Mouse (Mus musculus) midbrain, embryonic 10.5 days (tissue): ENCODE measurements around the gene Nek1. TPM values are rescaled to one million over a fixed set of nuclear protein-coding genes. Genes with fewer than 3 reads are reported as not detected.

Experiments
- DNase-seq: peaks from one replicate; pipeline ENCODE4 v3.0.0-alpha.2; 2017; ENCODE audit warnings: low spot score
- H3K27ac ChIP-seq: fragments of 300-500 bp; sonication (generic); replicated peaks from 2 replicates; pipeline ENCODE4 v1.5.1; 2016; ENCODE audit warnings: mild to moderate bottlenecking
- H3K27me3 ChIP-seq: fragments of 300-500 bp; sonication (generic); 2 replicates; pipeline ENCODE4 v1.6.1; 2016; ENCODE audit warnings: low read depth, mild to moderate bottlenecking; ENCODE audit not compliant: poor library complexity, severe bottlenecking
- H3K36me3 ChIP-seq: fragments of 300-500 bp; sonication (generic); 2 replicates; pipeline ENCODE4 v1.6.1; 2016; ENCODE audit warnings: mild to moderate bottlenecking, moderate library complexity
- H3K4me1 ChIP-seq: fragments of 300-500 bp; sonication (generic); 2 replicates; pipeline ENCODE4 v1.6.1; 2016
- H3K4me3 ChIP-seq: fragments of 300-500 bp; sonication (generic); 2 replicates; pipeline ENCODE4 v1.5.1; 2016; ENCODE audit warnings: mild to moderate bottlenecking, moderate library complexity
- H3K9me3 ChIP-seq: fragments of 300-500 bp; sonication (generic); replicated peaks from 2 replicates; pipeline ENCODE4 v1.6.1; 2016; ENCODE audit warnings: mild to moderate bottlenecking
- WGBS: fragments of 180-500 bp; shearing (Covaris S2); methylation state at CpG from one replicate; pipeline ENCODE4 v1.1.7; 2016; 5-methylcytosine and 5-hydroxymethylcytosine counted together
- polyA plus RNA-seq: library from polyadenylated mRNA; unstranded; fragments of >200 nt; fragmentation: Nextera tagmentation; extraction: Ambion mirVana; gene quantifications from 2 replicates; pipeline ENCODE4 v1.2.1, GENCODE M21; 2016

Gene Nek1
- polyA plus RNA-seq, 1 experiment from 2014 or later: 20.7 TPM

DNA sequence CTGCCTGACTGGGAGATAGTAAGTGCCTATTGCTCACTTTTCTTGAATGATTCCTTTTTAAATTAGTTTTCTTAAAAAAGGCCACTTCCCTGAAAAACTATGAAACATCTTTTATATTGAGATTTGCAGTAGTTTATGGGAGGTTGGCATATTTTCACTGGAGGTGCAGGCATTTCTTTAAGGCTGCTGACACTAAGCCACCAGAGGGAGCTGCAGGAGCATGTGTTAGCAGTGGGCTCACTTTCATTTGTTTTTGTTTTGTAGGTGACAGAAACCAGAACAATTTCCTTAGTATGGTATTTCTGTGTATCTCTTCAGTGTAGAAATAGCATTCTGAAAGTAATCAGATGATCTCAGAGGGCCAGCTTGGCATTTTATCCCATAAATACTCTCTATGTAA lies 49.0 kb downstream of the Nek1 start:
- Histone ChIP-seq H3K9me3 (no peaks in the 10 kb centered on the region), H3K4me3 (no peak overlapping the region), H3K27ac (no peak overlapping the region; the same call in 1 of the 2 replicates), H3K36me3 (peaks cover 14% of the 10 kb centered on the region), H3K4me1 (peaks cover 6% of the 10 kb centered on the region; the same call in 1 of the 2 replicates), H3K27me3 (no peaks in the 10 kb centered on the region)
- peak; percentile 47 for DNase-seq

GRCm38 (mm10) chr8:61043874-61044273 lies 50.9 kb downstream of the Nek1 start:
- H3K4me1 ChIP-seq: peaks cover 6% of the 10 kb centered on the region; the same call in 1 of the 2 replicates
- 79% methylated on average over 4 of the region's 4 CpGs for WGBS

DNA sequence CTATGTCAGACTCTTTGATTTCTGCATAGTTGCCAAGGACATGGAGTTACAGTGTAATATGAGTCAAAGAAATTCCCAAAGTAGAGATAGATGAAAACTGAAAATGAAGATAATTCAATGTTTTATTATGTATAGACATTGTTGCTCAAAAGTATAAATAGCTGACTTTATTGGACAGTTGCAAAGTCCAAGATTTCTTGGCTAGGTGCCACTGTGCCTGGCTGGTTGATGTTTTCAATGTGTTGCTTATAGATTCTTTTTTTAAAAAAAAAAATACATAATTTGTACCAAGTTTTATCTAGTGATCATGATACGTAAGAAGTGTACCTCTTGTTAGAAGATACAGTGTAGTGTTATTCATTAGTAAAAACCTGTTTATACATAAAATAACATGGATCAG lies 53.8 kb downstream of the Nek1 start:
- WGBS: 98% methylated on average over 1 of the region's 1 CpGs

More at GRCm38 (mm10) chr8:61043874-61044273, 50.9 kb downstream of the Nek1 start:
- Histone ChIP-seq H3K27me3 (no peaks in the 10 kb centered on the region), H3K27ac (no peak overlapping the region), H3K9me3 (no peaks in the 10 kb centered on the region), H3K36me3 (no peaks in the 10 kb centered on the region), H3K4me3 (no peak overlapping the region)
- no peak for DNase-seq

DNA sequence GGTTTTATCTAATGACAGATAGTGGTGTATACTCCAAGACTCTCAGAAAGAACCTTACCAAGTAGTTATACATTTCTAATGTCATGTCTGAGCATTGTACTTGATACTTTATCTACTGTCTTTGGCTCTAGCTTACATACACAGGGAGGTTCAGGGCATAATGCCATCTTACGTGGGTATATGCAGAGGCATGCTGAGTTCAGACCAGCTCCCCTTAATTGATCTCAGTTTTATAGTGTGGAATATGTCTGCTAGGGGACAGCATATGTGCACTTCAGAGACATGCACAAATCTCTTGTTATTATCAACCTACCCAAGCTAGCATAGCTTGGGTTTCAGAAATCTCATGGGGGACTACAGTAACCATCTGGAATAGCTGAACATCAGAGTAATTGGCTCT lies 60.0 kb downstream of the Nek1 start:
- DNase-seq: no peak
- Histone ChIP-seq H3K4me1 (no peaks in the 10 kb centered on the region), H3K36me3 (peaks cover 14% of the 10 kb centered on the region), H3K4me3 (no peak overlapping the region), H3K9me3 (no peaks in the 10 kb centered on the region), H3K27me3 (no peaks in the 10 kb centered on the region), H3K27ac (no peak overlapping the region)
- 96% methylated on average over 1 of the region's 1 CpGs for WGBS

More for the DNA sequence above, 53.8 kb downstream of the Nek1 start:
- no peaks in the 10 kb centered on the region for H3K27me3 ChIP-seq
- H3K27ac ChIP-seq: no peak overlapping the region
- H3K36me3 ChIP-seq: peaks cover 9% of the 10 kb centered on the region
- H3K4me3 ChIP-seq: no peak overlapping the region
- no peak for DNase-seq
- no peaks in the 10 kb centered on the region for H3K9me3 ChIP-seq
- no peaks in the 10 kb centered on the region for H3K4me1 ChIP-seq

DNA sequence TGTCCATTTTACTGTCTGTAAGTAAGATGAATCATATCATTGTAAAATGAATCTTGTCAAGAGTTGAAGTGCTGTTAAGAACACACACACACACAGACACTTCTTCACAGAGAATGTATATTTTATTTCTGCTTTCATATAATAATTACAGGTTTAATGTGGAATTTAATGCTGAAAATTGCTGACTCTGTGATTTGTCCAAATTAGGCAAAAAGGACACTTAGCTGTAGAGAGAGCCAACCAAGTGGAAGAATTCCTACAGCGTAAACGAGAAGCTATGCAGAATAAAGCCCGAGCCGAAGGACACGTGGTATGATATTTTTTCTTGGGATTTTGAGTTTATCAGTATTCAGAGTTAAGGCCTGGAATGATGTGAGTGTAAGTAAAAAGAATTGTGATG lies 61.3 kb downstream of the Nek1 start:
- Histone ChIP-seq H3K4me1 (no peaks in the 10 kb centered on the region), H3K27me3 (no peaks in the 10 kb centered on the region), H3K4me3 (no peak overlapping the region), H3K36me3 (peaks cover 14% of the 10 kb centered on the region), H3K9me3 (no peaks in the 10 kb centered on the region), H3K27ac (no peak overlapping the region)
- 94% methylated on average over 5 of the region's 5 CpGs for WGBS
- no peak for DNase-seq

DNA sequence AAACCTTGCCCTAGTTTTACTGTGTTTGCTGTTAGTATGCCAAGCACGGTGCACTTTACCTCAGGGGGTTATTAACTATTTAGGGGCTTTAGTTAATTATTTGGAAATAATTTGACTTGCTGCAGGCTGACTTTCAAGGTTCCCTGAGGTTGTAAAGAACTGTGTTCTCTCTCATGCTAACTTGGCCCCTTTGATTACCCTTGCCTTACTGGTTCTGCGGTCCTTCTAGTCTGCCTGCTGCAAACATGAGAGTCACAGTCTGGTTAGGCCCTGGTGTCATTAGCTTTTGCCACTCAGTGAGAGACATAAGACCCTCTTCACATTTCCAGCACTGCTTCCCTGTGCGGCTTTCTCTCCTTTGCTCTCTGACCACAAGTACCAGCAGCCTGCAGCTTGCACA lies 64.0 kb downstream of the Nek1 start:
- Histone ChIP-seq H3K27ac (no peak overlapping the region), H3K4me3 (no peak overlapping the region), H3K36me3 (peaks cover 5% of the 10 kb centered on the region; the same call in 1 of the 2 replicates), H3K9me3 (no peaks in the 10 kb centered on the region), H3K27me3 (no peaks in the 10 kb centered on the region), H3K4me1 (no peaks in the 10 kb centered on the region)
- DNase-seq: no peak
- WGBS: 83% methylated on average over 3 of the region's 3 CpGs

- H3K4me1 ChIP-seq: no peaks in the 10 kb centered on the region
- no peaks in the 10 kb centered on the region for H3K27me3 ChIP-seq
- H3K27ac ChIP-seq: no peak overlapping the region
- no peaks in the 10 kb centered on the region for H3K9me3 ChIP-seq
- peaks cover 9% of the 10 kb centered on the region; the same call in 1 of the 2 replicates for H3K36me3 ChIP-seq
- DNase-seq: no peak
- H3K4me3 ChIP-seq: no peak overlapping the region
These were observed 66.1 kb downstream of the Nek1 start for GRCm38 (mm10) chr8:61059143-61059542.

DNA sequence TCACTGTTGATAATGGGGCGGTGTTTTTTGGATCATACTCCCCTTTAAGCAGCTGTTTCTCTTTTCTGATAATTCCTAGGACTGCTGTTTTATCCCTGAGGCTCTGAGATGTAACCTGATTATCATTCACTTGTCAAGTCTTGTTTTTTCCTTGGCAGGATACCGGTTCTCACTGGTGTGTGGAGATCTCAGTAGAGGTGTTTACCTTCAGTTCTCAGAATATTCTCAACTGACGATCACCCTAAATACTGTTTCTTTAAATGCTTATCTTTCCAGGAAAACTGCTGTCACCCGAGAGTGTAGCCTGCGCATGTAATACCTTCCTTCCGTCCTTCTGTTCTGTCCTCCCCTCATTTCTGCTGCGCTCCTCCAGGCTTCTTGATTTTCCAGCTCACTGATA lies 67.4 kb downstream of the Nek1 start:
- Histone ChIP-seq H3K27me3 (no peaks in the 10 kb centered on the region), H3K4me1 (no peaks in the 10 kb centered on the region), H3K4me3 (no peak overlapping the region), H3K27ac (no peak overlapping the region), H3K9me3 (no peaks in the 10 kb centered on the region), H3K36me3 (peaks cover 9% of the 10 kb centered on the region; the same call in 1 of the 2 replicates)
- no peak for DNase-seq
- WGBS: 88% methylated on average over 7 of the region's 7 CpGs

DNA sequence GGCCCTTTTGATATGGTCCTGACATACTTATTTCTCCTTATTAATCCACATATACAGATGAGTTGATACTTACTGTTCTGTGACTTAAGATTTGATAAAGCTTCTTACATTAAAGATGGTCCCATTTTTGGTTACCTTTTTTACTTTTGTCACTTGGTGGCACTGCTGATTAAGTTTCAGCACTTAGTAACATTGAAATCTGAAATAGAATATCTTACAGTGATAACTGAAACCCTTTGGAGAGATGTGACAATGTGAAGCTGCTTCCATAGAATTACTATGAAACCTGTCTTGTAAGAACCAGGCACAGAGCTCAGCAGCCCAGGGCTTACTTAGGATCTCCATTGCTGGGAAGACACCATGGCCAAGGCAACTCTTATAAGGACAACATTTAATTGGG lies 82.1 kb downstream of the Nek1 start:
- Histone ChIP-seq H3K36me3 (peaks cover 29% of the 10 kb centered on the region), H3K27me3 (no peaks in the 10 kb centered on the region)

GRCm38 (mm10) chr8:61110496-61110895 lies 117.5 kb downstream of the Nek1 start:
- 91% methylated on average over 4 of the region's 4 CpGs for WGBS
- Histone ChIP-seq H3K36me3 (peaks cover 13% of the 10 kb centered on the region), H3K27me3 (no peaks in the 10 kb centered on the region), H3K27ac (no peak overlapping the region), H3K9me3 (no peaks in the 10 kb centered on the region), H3K4me3 (no peak overlapping the region), H3K4me1 (no peaks in the 10 kb centered on the region)
- no peak for DNase-seq

More for the DNA sequence above, 82.1 kb downstream of the Nek1 start:
- H3K4me1 ChIP-seq: no peaks in the 10 kb centered on the region
- DNase-seq: no peak
- no peak overlapping the region for H3K4me3 ChIP-seq
- no peak overlapping the region for H3K27ac ChIP-seq
- H3K9me3 ChIP-seq: no peaks in the 10 kb centered on the region

DNA sequence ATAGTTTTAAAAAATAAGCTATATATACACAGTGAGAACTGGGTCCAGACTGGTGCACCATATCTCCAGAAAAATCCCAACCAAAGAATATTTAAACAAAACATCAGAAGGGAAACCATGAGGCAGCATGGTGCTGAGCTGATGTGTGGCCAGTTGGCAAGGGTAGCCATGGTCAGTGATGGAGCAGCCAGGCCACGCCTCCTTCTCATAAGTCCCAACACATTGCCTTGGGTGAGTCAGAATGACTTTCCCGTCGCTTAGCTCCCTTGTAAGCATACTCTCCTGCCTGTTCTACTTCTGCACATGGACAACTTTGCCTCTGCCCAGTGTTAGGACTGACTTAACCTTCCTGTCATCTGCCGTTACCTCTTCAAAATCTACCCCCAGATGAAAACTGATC lies 118.9 kb downstream of the Nek1 start:
- Histone ChIP-seq H3K36me3 (peaks cover 12% of the 10 kb centered on the region), H3K4me3 (no peak overlapping the region)
- 88% methylated on average over 4 of the region's 4 CpGs for WGBS

DNA sequence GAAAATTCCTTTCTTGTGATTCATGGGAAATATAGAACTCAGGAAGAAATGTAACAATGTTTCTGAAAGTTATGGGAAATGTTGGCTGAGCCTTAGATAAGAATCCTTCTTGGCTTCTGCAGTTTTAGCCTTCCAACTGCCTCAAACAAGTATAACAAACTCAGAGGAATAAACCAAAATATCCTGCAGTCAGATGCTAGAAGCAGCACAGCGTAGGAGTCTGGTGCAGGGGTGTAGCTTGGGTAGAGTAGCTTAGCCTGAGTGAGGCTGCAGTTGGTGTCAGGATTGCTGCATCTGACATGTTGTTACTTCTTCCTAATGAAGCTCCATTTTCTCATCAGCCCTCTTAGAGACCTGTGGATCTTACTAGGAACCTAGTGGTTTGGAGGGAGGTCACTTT lies 128.6 kb downstream of the Nek1 start:
- no peak for DNase-seq
- H3K4me1 ChIP-seq: no peaks in the 10 kb centered on the region
- no peak overlapping the region for H3K27ac ChIP-seq
- no peak overlapping the region for H3K4me3 ChIP-seq
- no peaks in the 10 kb centered on the region for H3K9me3 ChIP-seq
- H3K36me3 ChIP-seq: peaks cover 19% of the 10 kb centered on the region
- H3K27me3 ChIP-seq: no peaks in the 10 kb centered on the region
- WGBS: 88% methylated on average over 1 of the region's 1 CpGs

More for the DNA sequence above, 118.9 kb downstream of the Nek1 start:
- no peak overlapping the region for H3K27ac ChIP-seq
- no peaks in the 10 kb centered on the region for H3K9me3 ChIP-seq
- H3K27me3 ChIP-seq: no peaks in the 10 kb centered on the region
- DNase-seq: no peak
- H3K4me1 ChIP-seq: no peaks in the 10 kb centered on the region

DNA sequence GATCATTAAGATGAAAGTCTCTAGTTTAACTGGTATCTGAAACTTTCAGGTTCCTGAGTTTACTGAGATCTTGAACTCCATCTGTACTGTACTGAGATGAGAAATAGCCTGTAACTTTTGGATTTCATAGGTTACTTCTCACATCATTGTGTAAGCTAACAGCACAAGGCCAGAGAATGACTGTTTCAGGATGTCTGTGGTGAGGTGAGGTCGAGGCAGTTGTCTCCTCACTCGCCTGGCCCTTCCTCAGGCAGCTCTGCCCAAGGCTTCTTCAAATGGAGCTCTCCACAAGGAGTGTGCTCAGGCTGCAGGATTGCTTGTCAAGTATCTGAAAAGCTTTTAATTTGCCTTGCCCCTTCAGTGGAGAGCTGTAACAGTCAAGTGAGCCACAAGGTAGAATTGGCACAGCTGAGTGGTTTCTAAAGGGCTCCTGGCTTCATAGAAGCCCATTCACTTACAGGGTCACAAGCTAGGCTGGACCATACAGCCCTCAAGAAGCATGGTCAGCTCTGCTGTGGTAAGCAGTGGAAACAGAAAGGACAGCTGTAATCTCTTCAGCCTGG lies 134.4 kb downstream of the Nek1 start:
- Histone ChIP-seq H3K4me1 (0 out of 2 replicates have a peak, but pooled peaks cover 2% of the 10 kb centered on the region), H3K4me3 (no peak overlapping the region), H3K27ac (no peak overlapping the region), H3K36me3 (peaks cover 14% of the 10 kb centered on the region), H3K27me3 (no peaks in the 10 kb centered on the region), H3K9me3 (no peaks in the 10 kb centered on the region)
- DNase-seq: no peak
- 58% methylated on average over 2 of the region's 2 CpGs for WGBS
